Mouse (Mus musculus): ENCODE data around the gene Impdh2.

Impdh2 gene

DNA sequence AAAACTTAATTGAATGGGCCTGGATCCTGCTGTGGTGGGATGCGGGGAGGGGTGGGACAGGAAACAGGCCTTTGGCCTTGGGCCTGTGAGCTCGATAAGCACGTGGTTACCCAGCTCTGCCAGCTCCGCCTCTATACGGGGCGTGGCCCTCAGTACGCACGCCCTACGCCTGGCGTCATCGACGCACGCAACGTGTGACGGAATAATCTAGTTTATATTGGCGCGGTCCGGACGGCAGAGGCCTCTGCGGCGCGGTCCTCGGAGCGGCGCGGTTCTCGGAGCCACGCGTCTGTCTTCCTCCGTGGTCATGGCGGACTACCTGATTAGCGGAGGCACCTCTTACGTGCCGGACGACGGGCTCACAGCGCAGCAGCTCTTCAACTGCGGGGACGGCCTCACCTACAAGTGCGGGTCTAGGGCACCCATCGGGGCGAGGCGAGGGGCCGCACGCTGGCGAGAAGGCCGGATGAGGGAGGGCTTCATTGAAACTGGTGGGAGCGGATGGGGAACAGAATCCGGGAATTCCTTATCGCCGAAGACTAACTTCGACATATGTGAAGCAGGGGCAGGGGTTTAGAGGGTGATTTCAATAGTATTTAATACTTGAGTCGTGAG, at the start of gene Impdh2:
Impdh2 (plus strand) TSS at position 60 of the 615 bp plus-strand sequence.
- DNase-seq (ENCODE audit: low spot score): peak; percentile 95

DNA sequence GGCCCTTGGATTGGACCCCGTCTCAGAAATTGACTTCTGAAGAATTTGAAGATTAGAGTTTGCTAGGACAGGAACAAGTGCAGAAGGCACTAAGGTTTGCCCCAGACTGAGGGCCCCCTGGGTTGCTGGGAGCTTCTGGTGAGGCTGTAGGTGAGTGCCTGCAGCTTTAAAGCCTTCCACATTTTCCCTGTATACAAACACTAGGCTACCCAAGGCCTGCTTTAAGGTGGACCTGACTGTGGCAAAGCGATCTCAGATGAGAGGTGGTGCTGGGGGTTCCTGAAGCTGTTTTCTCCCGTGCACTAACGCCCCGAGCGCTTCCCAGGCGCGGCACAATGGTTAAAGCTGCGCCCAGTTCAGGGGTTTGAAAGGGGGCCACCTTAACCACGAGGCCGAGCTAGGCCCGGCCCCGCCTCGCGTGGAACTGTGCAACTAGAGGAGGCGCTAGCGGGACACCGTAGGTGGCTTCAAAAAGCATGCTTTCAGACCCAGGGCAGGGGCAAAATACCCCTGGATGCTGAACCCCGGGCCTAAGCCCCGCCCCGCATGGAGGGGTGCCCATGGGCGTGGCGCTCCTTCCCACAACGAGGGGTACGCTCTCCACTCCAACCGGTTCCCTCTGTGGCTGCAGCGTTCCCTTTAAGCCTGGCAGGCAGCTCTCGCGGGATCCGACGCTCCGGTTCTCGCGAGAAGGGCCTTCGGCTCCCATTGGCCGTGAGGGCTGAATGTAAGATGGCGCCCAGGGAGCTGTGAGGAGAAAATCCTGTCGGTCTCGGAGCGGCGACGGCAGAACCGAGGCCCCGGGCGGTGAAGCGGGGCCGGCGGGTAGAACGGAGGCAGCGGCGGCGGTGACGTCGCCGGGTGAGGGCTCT, 43.5 kb upstream of the Impdh2 start, which contains the start of gene Qrich1:
Qrich1 (plus strand) TSS at position 427 of the 872 bp plus-strand sequence.
- DNase-seq (ENCODE audit: low spot score): peak; percentile 96

DNA sequence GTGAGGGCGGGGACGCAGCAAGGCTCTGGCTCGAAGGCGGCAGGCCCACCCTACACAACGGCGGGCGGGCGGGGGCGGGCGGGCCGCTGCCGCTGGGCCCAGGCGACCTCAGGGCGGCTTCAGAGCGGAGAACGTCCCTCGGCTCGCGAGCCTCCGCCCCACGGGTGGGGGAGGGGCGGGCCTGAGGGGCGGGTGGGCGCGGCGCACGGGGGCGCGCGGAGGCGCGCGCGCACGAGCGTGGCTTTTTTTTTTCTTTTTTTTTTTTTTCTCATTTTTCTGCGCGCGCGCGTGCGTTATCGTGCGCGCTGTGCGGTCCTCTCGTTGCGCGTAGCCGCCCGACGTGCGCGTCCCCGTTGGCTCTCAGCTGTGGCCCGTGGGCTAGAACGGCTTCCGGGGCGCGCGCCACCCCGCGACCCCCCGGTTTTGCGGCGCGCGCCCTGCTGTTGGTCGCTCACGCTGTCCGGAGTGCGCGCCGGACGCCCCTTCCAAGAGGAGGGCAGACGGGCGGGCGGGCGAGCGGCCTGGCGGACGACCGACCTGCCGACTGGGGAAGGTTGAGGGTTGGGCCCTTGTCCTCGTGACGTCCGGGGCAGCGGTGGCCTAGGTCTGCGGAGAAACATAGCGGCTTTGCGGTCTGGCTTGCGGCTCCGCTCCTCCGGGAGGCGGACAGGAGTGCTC, 42.7 kb upstream of the Impdh2 start:
- peak; percentile 91 for DNase-seq (ENCODE audit: low spot score)

DNA sequence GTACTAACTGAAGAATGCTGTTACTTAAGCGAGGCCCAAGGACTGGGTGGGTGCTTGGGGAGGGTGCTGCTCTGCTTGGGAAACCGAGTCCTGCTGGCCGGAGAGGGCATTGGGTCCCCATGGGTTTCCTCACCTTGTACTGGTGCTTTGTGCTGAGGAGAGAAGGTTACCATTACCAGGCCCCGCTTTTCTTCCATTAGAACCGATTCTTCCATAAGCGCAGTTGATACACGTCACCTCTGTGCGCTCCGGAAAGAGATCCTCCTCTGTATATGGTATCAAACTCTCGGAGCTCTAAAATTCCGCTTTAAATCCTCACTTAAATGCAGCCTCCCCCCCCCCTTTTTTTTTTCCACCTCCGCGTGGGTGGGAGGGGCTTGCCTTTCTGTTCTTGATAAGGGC, 42.2 kb upstream of the Impdh2 start:
- DNase-seq (ENCODE audit: low spot score): no peak

DNA sequence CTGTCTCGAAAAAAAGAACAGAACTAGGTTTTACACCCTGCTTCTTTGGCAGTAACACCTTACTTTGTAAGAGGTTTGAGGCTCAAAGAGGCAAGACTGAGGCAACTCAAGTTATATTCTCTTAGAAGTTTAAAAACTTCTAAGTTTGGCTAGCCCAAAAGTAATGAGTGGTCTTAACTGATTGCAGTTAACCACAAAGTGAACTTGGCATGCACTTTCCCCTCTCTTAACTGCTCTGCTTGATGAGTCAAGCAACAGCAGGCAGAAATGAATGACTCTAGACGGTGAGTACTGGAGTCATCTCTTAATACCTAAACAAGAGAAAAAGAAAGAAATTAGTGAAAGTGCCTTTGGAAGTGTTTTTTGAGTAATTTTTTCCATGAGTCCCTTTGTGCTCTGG, 38.5 kb upstream of the Impdh2 start:
- DNase-seq (ENCODE audit: low spot score): no peak

DNA sequence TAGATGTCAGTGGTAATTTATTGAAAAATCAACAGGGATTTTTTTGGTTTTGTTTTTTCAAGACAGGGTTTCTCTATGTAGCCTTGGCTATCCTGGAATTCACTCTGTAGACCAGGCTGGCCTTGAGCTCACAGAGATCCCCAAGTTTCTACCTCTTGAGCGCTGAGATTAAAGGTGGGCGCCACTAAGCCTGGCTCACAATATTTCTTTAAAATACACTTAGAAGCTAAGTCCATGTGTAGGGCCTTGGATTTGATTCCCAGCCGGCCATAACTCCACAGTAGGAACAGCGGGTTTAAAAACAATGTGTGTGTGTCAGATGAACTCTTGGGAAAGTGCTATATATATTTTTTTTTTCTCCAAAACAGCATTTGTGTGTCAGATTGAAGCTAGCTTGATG, 36.7 kb upstream of the Impdh2 start:
- no peak for DNase-seq (ENCODE audit: low spot score)

DNA sequence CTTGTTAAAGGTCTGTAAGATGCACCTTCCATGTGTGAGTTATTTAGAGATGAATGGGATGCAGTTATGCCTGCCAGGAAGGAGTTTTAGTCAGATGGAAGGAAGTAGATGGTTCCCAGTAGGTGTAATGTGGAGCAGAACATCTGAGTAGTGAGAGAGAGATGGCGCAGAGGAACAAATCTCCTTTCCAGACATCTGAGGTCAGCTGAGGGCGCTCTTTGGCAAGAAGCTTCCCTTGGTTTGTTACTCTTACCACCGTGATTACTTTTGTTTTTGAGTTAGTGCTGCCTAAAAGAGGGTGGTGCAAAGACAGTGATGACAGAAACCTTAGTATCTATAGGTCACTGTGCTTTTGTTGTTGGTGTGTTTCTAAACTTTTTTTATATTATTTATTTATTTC, 34.7 kb upstream of the Impdh2 start:
- DNase-seq (ENCODE audit: low spot score): no peak

DNA sequence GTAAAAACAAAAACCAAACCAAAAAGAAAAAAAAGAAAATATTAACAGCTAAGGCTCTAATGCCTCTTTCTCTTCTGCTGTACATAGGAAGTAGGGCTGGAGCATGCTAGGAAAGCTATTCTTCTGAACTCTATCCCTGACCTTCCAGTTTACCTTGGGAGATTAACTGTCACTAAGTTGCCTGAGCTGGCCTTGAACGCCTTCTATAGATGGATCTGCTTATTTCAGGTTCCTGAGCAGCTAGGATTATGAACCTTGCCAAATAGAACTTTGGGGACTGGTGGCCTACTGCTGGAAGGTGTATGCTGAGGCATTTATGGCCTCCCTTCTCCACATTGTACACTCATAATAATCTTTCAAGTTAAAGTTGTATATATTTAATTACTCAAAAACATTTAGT, 29.1 kb upstream of the Impdh2 start:
- no peak for DNase-seq (ENCODE audit: low spot score)

DNA sequence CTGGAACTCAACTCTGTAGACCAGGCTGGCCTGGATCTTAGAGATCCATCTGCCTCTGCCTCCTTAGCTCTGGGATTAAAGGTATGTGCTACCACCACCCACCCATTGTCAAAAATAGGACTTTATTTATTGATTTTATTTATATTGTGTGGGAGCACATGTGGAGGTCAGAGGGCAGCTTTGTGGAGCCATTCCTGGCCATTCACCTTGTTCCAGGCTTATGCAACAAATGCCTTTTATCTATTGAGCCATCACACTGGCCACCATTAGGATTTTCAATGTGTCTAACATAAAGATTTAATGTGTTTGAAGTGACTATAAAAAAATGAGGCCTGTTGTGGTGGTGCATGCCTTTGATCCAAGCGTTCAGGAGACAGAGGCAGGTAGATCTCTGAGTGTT, 28.6 kb upstream of the Impdh2 start:
- DNase-seq (ENCODE audit: low spot score): no peak

DNA sequence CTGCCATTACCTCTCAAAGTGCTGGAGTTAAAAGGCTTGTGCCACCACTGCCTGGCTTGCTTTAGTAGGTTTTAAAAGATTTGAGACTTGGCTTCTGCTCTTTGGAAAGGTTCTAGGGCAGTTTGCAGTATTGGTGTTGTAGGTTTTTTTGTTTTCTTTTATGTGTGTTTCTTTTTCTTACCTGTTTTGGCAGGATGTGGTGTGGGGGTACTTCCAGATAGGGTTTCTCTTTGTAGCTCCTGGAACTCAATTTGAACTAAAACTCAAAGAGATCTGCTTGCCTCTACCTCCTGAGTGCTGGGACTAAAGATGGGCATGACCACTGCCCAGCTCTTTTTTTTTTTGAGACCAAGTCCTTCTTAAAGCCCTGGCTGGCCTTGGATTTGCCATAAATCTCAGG, 19.2 kb upstream of the Impdh2 start:
- no peak for DNase-seq (ENCODE audit: low spot score)

DNA sequence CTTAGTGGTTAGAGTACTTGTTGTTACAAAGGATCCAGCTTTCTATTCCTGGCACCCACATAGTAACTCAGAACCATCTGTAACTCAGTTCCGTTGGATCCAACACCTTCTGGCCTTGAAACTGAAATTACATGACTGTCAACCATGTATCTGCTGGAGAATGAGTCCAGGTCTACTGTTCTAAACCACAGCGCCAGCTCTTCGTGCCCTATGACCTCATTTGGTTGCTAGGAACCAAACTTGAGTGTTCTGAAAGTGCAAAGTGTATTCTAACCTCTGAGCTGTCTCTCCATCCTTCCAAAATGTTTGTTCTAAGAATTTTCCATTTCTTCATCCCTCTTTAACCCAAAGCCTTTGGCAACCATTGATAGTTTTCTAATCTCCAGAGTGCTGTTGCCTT, 14.1 kb upstream of the Impdh2 start:
- no peak for DNase-seq (ENCODE audit: low spot score)

DNA sequence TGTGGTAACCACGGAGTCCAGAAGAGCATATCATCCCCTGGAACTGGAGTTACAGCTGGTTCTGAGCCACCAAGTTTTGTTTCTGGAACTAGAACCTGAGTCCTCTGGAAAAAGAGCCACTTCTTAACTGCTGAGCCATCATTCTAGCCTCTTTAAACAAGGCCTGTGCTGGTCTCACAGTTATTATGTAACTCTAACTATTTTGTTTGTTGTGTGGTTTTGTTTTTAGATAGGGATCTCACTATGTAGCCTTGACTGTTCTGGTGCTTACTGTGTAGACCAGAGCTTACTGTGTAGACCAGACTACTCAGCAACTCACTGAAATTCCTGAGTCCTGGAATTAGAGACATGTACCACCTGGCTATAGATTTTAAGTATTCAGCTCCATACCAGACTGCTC, 13.2 kb upstream of the Impdh2 start:
- DNase-seq (ENCODE audit: low spot score): no peak

DNA sequence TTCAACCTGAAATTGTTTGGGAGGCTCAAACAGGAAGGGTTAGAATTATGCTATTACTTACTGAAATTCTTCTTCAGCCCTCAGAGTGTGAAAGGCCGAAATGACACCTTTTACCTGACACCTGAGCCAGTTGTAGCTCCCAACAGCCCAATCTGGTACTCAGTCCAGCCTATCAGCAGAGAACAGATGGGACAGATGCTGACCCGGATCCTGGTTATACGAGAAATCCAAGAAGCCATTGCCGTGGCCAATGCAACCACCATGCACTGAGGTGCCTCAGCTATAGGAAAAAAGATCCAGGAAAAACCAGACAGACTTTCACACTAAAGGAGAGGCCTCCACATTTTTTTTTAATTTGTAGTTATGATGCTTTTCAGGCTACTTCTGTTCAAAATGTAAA, 917 bp upstream of the Impdh2 start:
- no peak for DNase-seq (ENCODE audit: low spot score)

DNA sequence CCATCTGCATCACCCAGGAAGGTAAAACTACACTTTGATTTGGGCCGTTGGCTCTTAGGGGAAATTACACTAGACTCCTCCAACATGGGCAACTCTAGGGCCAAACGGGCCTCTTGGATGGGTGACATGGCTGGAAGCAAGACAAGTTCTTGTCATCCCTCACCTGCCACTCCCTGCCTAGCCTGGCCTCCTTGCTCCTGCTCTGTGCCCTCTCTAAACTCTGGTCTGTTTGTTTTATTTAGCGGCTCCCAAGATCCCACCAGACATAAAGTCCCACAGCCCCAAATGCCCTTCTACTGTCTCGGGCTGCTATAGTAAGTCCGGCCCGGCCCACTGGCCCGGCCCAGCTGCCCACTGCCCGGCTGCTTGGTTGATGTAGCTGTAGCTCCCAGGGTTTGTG, 3.6 kb downstream of the Impdh2 start:
- DNase-seq (ENCODE audit: low spot score): no peak

DNA sequence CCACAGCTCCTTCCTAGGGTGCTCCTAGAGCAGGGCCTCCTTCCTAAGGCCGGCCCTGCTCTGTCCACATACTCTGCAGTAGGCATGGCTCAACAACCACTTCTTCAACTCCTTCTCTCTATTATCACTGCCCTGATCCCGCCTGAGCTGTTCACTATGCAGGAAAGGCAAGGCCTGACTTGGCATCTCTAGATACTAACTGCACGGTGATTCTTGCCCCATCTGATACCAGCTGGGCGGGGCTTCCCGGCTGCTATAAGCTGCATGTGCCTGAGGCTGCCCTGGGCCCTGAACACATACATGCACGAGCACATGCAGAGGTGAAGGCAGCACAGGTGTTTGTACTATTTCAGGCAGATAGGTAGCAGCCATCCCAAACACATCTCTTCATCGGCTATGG, 4.0 kb downstream of the Impdh2 start:
- DNase-seq (ENCODE audit: low spot score): no peak

DNA sequence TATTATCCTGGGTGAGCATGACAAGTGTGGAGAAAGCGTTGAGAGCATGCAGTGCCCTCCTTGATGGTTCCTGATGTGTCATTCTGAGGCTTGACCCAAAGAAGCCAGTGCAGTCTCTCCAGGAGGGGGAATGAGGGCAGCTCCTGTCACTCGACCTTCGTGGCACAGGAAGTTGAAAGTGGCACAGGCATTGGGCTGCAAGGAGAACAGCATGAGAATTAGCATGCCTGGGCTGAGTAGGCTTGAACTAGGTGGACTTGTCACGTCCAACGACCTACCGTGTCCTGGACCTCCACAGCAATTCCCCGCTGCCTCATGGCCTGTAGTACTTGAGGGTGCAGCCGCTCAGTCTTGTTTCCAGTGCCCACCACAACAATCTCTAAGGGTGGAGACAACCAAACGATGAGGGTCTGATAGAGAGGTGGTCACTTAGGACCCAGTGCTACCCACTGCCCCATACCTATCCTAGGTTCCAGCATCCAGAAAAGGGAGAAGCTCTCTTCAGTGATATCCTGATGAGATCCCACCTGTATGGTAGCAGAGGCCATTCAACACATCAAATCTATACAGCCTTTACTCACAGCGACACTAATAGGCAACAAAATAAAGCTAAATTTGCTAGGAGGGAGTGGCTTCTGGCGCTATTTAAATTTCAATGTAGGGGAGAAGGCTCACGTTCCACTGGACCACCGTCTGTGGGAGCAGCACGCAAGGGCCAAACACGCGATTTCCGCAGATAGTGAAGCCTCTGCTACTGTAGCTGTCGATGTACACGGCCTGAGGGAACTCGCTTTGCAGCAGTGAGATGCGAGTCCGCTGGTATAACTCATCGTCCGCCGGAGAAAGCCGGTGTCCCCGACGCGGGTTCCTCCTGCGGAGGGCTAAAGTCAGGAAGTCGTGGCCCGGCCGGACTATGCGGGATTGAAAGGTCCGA, 6.1 kb downstream of the Impdh2 start:
- peak; percentile 63 for DNase-seq (ENCODE audit: low spot score)

DNA sequence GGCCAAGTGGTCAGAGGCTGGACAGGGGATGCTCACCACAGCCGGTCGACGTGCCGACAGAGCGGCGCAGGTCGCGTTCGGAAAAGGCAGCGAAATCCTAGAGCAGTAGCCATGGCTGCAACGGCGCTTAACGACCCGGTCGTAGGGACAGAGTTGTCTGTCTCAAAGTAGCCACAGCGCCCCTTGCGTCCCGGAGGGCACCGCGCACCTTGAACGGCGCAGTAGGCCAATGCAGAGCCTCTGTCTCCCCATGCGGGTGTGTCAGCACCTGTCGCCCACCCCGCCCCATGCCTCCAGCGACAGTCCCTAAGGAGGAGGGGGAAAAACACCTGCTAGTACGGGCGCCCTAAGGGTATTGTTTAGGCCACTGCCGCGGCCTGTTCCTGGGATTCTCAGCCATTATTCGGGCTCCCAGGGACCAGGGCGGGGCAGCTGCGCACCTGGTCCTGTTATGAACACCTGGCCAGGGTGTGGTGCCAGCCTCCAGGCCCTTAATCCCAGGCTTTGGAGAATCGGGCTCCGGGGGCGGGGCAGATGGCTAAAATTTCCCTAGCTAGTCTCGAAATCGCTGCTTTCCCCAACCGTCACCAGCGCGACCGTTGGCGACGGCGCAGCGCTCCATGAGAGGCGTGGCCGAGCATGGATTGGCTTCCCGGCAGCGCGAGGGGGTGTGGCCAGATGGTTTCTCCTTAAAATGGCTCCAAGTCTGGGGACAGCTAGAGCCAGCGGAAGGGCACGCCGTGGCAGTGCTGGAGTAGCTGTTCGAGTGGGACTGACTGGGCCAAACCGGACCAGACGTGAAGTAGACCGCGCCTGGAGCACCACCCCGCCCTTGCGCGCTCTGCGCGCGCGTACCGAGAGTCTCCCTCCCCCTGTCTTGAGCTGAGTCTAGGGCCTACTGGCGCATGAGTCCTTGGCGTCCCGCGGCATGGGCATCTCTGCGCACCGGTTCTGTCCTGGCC, 7.0 kb downstream of the Impdh2 start, which contains the start of gene Ndufaf3:
Ndufaf3 (minus strand) TSS at position 620 of the 962 bp plus-strand sequence.
- DNase-seq (ENCODE audit: low spot score): peak; percentile 92

DNA sequence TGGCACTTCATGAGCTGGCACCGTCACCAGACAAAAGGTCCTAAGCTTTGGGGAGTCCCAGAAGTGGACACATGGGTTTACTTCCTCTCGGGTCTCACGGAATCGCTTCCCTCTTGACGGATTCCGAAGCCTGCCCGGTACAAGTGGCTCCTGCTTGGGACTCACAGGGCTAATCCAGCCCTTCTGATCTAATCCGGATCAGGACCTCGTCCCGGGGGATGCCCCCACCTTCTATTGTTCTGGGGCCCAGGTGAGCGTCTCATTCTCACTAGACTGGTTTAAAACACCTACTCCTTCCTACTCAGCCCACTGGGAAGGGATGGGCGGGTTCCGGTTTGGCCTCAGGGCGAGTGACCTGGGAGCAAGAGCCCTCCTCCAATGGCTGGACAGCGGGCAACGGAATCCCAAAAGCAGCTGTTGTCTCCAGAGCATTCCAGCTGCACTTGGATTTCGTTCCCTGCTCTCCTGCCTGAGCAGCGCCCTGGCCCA, 7.9 kb downstream of the Impdh2 start:
- no peak for DNase-seq (ENCODE audit: low spot score)

DNA sequence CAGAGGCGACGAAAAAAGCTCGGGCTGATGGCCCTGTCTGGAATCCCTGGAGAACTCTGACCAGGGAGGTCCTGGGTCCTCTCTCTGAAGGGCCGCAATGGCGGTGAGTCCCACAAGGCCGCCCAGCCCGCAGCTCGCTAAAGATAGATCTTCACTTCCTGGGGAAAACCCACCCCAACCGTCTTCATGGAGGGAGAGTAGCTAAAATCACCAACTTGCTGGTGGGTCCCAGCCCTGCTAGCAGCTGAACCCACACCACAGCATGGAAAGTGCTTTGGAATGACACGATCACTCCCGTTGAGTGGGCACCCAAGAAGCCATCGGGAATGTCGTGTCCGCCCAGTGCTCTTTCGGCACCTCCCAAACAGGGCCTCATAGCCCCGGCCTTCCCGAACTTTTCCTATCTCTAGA, 8.4 kb downstream of the Impdh2 start:
- DNase-seq (ENCODE audit: low spot score): no peak
